Mouse (Mus musculus) neural tube, embryonic 13.5 days (tissue): ENCODE measurements around the gene Tbx1. TPM values are rescaled to one million over a fixed set of nuclear protein-coding genes. Genes with fewer than 3 reads are reported as not detected.

ENCODE experiments used
- ATAC-seq: fragments of 200-750 bp; cut with Nextera tagmentation; 2 replicates; pipeline ENCODE4 v1.8.0; 2017; ENCODE audit warnings: low read depth, mild to moderate bottlenecking, moderate TSS enrichment, moderate library complexity
- H3K27ac ChIP-seq: fragments of 300-500 bp; sonication (generic); replicated peaks from 2 replicates; pipeline ENCODE4 v1.5.1; 2015; ENCODE audit warnings: moderate library complexity, mild to moderate bottlenecking, inconsistent platforms
- H3K27me3 ChIP-seq: fragments of 300-500 bp; sonication (generic); 2 replicates; pipeline ENCODE4 v1.6.1; 2015; ENCODE audit warnings: mild to moderate bottlenecking, inconsistent platforms
- H3K36me3 ChIP-seq: fragments of 300-500 bp; sonication (generic); 2 replicates; pipeline ENCODE4 v1.6.1; 2015; ENCODE audit warnings: mild to moderate bottlenecking, inconsistent platforms
- H3K4me1 ChIP-seq: fragments of 300-500 bp; sonication (generic); replicated peaks from 2 replicates; pipeline ENCODE4 v1.6.1; 2015; ENCODE audit warnings: inconsistent platforms
- H3K4me2 ChIP-seq: fragments of 300-500 bp; sonication (generic); 2 replicates; pipeline ENCODE4 v1.6.1; 2015; ENCODE audit warnings: inconsistent platforms, mild to moderate bottlenecking, moderate library complexity
- H3K4me3 ChIP-seq: fragments of 300-500 bp; sonication (generic); 2 replicates; pipeline ENCODE4 v1.5.1; 2015; ENCODE audit warnings: mild to moderate bottlenecking, inconsistent platforms
- H3K9ac ChIP-seq: fragments of 300-500 bp; sonication (generic); 2 replicates; pipeline ENCODE4 v1.6.1; 2015; ENCODE audit warnings: moderate library complexity, mild to moderate bottlenecking, inconsistent platforms
- H3K9me3 ChIP-seq: fragments of 300-500 bp; sonication (generic); 2 replicates; pipeline ENCODE4 v1.6.1; 2016; ENCODE audit warnings: inconsistent platforms
- WGBS: fragments of 180-500 bp; shearing (Covaris S2); methylation state at CpG from one replicate; pipeline ENCODE4 v1.1.7; 2015; 5-methylcytosine and 5-hydroxymethylcytosine counted together
- polyA plus RNA-seq: library from polyadenylated mRNA; unstranded; fragments of >200 nt; fragmentation: Nextera tagmentation; extraction: Ambion mirVana; gene quantifications from 2 replicates; pipeline ENCODE4 v1.2.1, GENCODE M21; 2015

Gene Tbx1
- polyA plus RNA-seq, 1 experiment from 2014 or later, result 2.2 TPM

- no peaks in the 10 kb centered on the region; the same call in 1 of the 2 replicates for H3K9me3 ChIP-seq
- peak overlapping the region; percentile 36 for H3K4me3 ChIP-seq
- no peak overlapping the region for H3K27ac ChIP-seq
- peaks cover 100% of the 10 kb centered on the region for H3K27me3 ChIP-seq
- peak overlapping the region; percentile 55 for H3K4me2 ChIP-seq
- 4% methylated on average over 10 of the region's 10 CpGs for WGBS
- no peak overlapping the region for H3K9ac ChIP-seq
- peaks cover 47% of the 10 kb centered on the region for H3K4me1 ChIP-seq
- no peaks in the 10 kb centered on the region for H3K36me3 ChIP-seq
- no peak for ATAC-seq
Observed at GRCm38 (mm10) chr16:18584901-18585510, 5.5 kb downstream of the Tbx1 start.

GRCm38 (mm10) chr16:18583673-18584357 is 6.7 kb downstream of the Tbx1 start:
- ATAC-seq, result no peak
- 6% methylated on average over 10 of the region's 10 CpGs for WGBS
- no peak overlapping the region for H3K9ac ChIP-seq

GRCm38 (mm10) chr16:18583169-18583568 is 7.3 kb downstream of the Tbx1 start:
- Histone ChIP-seq H3K4me2 (no peak overlapping the region), H3K9me3 (no peaks in the 10 kb centered on the region; the same call in 1 of the 2 replicates), H3K27me3 (peaks cover 97% of the 10 kb centered on the region), H3K4me3 (no peak overlapping the region), H3K27ac (no peak overlapping the region), H3K9ac (no peak overlapping the region), H3K4me1 (peaks cover 38% of the 10 kb centered on the region), H3K36me3 (no peaks in the 10 kb centered on the region)
- WGBS, result 14% methylated on average over 10 of the region's 10 CpGs
- no peak for ATAC-seq

More at GRCm38 (mm10) chr16:18583673-18584357, 6.7 kb downstream of the Tbx1 start:
- no peak overlapping the region for H3K4me3 ChIP-seq
- no peaks in the 10 kb centered on the region for H3K36me3 ChIP-seq
- H3K27ac ChIP-seq, result no peak overlapping the region
- H3K27me3 ChIP-seq, result peaks cover 98% of the 10 kb centered on the region
- H3K4me1 ChIP-seq, result peaks cover 44% of the 10 kb centered on the region
- no peak overlapping the region for H3K4me2 ChIP-seq
- no peaks in the 10 kb centered on the region; the same call in 1 of the 2 replicates for H3K9me3 ChIP-seq

GRCm38 (mm10) chr16:18582426-18583148 is 7.9 kb downstream of the Tbx1 start:
- Histone ChIP-seq H3K36me3 (no peaks in the 10 kb centered on the region), H3K4me2 (peak overlapping the region; percentile 58), H3K4me1 (peaks cover 33% of the 10 kb centered on the region), H3K9me3 (no peaks in the 10 kb centered on the region; the same call in 1 of the 2 replicates), H3K9ac (no peak overlapping the region), H3K4me3 (peak overlapping the region; percentile 36), H3K27ac (no peak overlapping the region), H3K27me3 (peaks cover 97% of the 10 kb centered on the region)
- ATAC-seq, result no peak
- WGBS, result under 1% methylated on average over 43 of the region's 67 CpGs

- peaks cover 96% of the 10 kb centered on the region for H3K27me3 ChIP-seq
- WGBS, result under 1% methylated on average over 66 of the region's 66 CpGs
- H3K36me3 ChIP-seq, result no peaks in the 10 kb centered on the region
- H3K9me3 ChIP-seq, result no peaks in the 10 kb centered on the region; the same call in 1 of the 2 replicates
- H3K4me1 ChIP-seq, result peaks cover 28% of the 10 kb centered on the region
- H3K4me3 ChIP-seq, result peak overlapping the region; percentile 36
- ATAC-seq, result peak; percentile 17; the same call in 1 of the 2 replicates
- H3K27ac ChIP-seq, result no peak overlapping the region
- peak overlapping the region; percentile 44; the same call in 1 of the 2 replicates for H3K9ac ChIP-seq
- peak overlapping the region; percentile 58 for H3K4me2 ChIP-seq
Observed at GRCm38 (mm10) chr16:18581623-18582205, 8.8 kb downstream of the Tbx1 start.

GRCm38 (mm10) chr16:18581050-18581622 is 9.3 kb downstream of the Tbx1 start:
- no peaks in the 10 kb centered on the region for H3K36me3 ChIP-seq
- H3K4me3 ChIP-seq, result peak overlapping the region; percentile 36
- H3K27ac ChIP-seq, result no peak overlapping the region
- WGBS, result 2% methylated on average over 21 of the region's 21 CpGs
- H3K4me1 ChIP-seq, result peaks cover 22% of the 10 kb centered on the region
- H3K4me2 ChIP-seq, result peak overlapping the region; percentile 58
- no peaks in the 10 kb centered on the region; the same call in 1 of the 2 replicates for H3K9me3 ChIP-seq
- H3K27me3 ChIP-seq, result peaks cover 92% of the 10 kb centered on the region
- peak overlapping the region; percentile 44; the same call in 1 of the 2 replicates for H3K9ac ChIP-seq
- ATAC-seq, result no peak

GRCm38 (mm10) chr16:18580389-18580788 is 10.1 kb downstream of the Tbx1 start:
- H3K4me2 ChIP-seq, result no peak overlapping the region
- no peak for ATAC-seq
- 12% methylated on average over 2 of the region's 2 CpGs for WGBS

GRCm38 (mm10) chr16:18577599-18578160 is 12.8 kb downstream of the Tbx1 start:
- Histone ChIP-seq H3K4me2 (no peak overlapping the region), H3K27ac (no peak overlapping the region), H3K9me3 (no peaks in the 10 kb centered on the region; the same call in 1 of the 2 replicates), H3K36me3 (no peaks in the 10 kb centered on the region), H3K27me3 (peaks cover 68% of the 10 kb centered on the region), H3K4me3 (no peak overlapping the region), H3K9ac (no peak overlapping the region), H3K4me1 (peaks cover 15% of the 10 kb centered on the region)
- ATAC-seq, result no peak
- WGBS, result 16% methylated on average over 5 of the region's 5 CpGs

More at GRCm38 (mm10) chr16:18580389-18580788, 10.1 kb downstream of the Tbx1 start:
- H3K4me1 ChIP-seq, result peaks cover 15% of the 10 kb centered on the region
- H3K36me3 ChIP-seq, result no peaks in the 10 kb centered on the region
- no peaks in the 10 kb centered on the region; the same call in 1 of the 2 replicates for H3K9me3 ChIP-seq
- no peak overlapping the region for H3K9ac ChIP-seq
- no peak overlapping the region for H3K27ac ChIP-seq
- H3K4me3 ChIP-seq, result no peak overlapping the region
- peaks cover 84% of the 10 kb centered on the region for H3K27me3 ChIP-seq

GRCm38 (mm10) chr16:18577071-18577470 is 13.4 kb downstream of the Tbx1 start:
- Histone ChIP-seq H3K27ac (no peak overlapping the region), H3K4me3 (no peak overlapping the region), H3K9me3 (no peaks in the 10 kb centered on the region; the same call in 1 of the 2 replicates), H3K4me1 (peaks cover 10% of the 10 kb centered on the region), H3K9ac (no peak overlapping the region), H3K36me3 (no peaks in the 10 kb centered on the region), H3K27me3 (peaks cover 62% of the 10 kb centered on the region), H3K4me2 (no peak overlapping the region)
- 36% methylated on average over 3 of the region's 3 CpGs for WGBS
- no peak for ATAC-seq

- no peak overlapping the region for H3K27ac ChIP-seq
- H3K4me1 ChIP-seq, result no peaks in the 10 kb centered on the region
- H3K9ac ChIP-seq, result no peak overlapping the region
- H3K4me2 ChIP-seq, result no peak overlapping the region
- H3K36me3 ChIP-seq, result no peaks in the 10 kb centered on the region
- no peaks in the 10 kb centered on the region for H3K9me3 ChIP-seq
- H3K27me3 ChIP-seq, result peaks cover 33% of the 10 kb centered on the region
- no peak overlapping the region for H3K4me3 ChIP-seq
- ATAC-seq, result no peak
- 74% methylated on average over 8 of the region's 8 CpGs for WGBS
Observed at GRCm38 (mm10) chr16:18574196-18574595, 16.3 kb downstream of the Tbx1 start.

GRCm38 (mm10) chr16:18568599-18568998 is 21.9 kb downstream of the Tbx1 start:
- 0 out of 2 replicates have a peak, but pooled peaks cover 6% of the 10 kb centered on the region for H3K36me3 ChIP-seq

More at GRCm38 (mm10) chr16:18568599-18568998, 21.9 kb downstream of the Tbx1 start:
- ATAC-seq, result no peak
- no peak overlapping the region for H3K9ac ChIP-seq
- H3K4me2 ChIP-seq, result no peak overlapping the region
- 0 out of 2 replicates have a peak, but pooled peaks cover 5% of the 10 kb centered on the region for H3K27me3 ChIP-seq
- no peaks in the 10 kb centered on the region for H3K9me3 ChIP-seq
- H3K4me3 ChIP-seq, result no peak overlapping the region
- H3K27ac ChIP-seq, result no peak overlapping the region
- H3K4me1 ChIP-seq, result no peaks in the 10 kb centered on the region
- 71% methylated on average over 7 of the region's 7 CpGs for WGBS
